Mouse (Mus musculus): ENCODE data around the gene Rapgef6.

- TF ChIP-seq POLR2A (IDR thresholded peaks at IDR 0.05; ENCODE audit: low read depth, low read length), result no peak
- TF ChIP-seq CTCF (conservative IDR thresholded peaks at IDR 0.05; ENCODE audit: insufficient read depth, insufficient read length, low read depth, low read length), result no peak
Measured at GRCm38 (mm10) chr11:54710512-54711293, 188.1 kb downstream of the Rapgef6 start.

Measured in kidney, adult 2 months (tissue).